Mouse (Mus musculus) intestine, embryonic 14.5 days (tissue): Measurements from ENCODE around the gene Atoh8. TPM values are rescaled to one million over a fixed set of nuclear protein-coding genes. Genes with fewer than 3 reads are reported as not detected.
A peak's percentile ranks its signal among the peaks of the same experiment; 100 is the strongest.

Experiments
- ATAC-seq: fragments of 200-750 bp; cut with Nextera tagmentation; replicated peaks from 2 replicates; pipeline ENCODE4 v1.8.0; 2017; ENCODE audit warnings: low read depth, moderate number of reproducible peaks, moderate TSS enrichment, moderate library complexity; ENCODE audit not compliant: low FRiP score, low TSS enrichment
- DNase-seq: peaks from one replicate; pipeline ENCODE4 v3.0.0-alpha.2; 2018; ENCODE audit warnings: low spot score
- H3K27ac ChIP-seq: fragments of 300-500 bp; sonication (generic); 2 replicates; pipeline ENCODE4 v1.5.1; 2014; ENCODE audit warnings: low read depth, mild to moderate bottlenecking, control low read depth
- H3K27me3 ChIP-seq: fragments of 300-500 bp; sonication (generic); replicated peaks from 2 replicates; pipeline ENCODE4 v1.6.1; 2014; ENCODE audit warnings: low read length, control low read depth; ENCODE audit not compliant: control insufficient read depth, insufficient read depth
- H3K36me3 ChIP-seq: fragments of 300-500 bp; sonication (generic); 2 replicates; pipeline ENCODE4 v1.6.1; 2014; ENCODE audit warnings: low read length, control low read depth; ENCODE audit not compliant: control insufficient read depth, insufficient read depth
- H3K4me1 ChIP-seq: fragments of 300-500 bp; sonication (generic); replicated peaks from 2 replicates; pipeline ENCODE4 v1.6.1; 2014; ENCODE audit warnings: low read length, control low read depth, mixed read lengths; ENCODE audit not compliant: control insufficient read depth, insufficient read depth
- H3K4me2 ChIP-seq: fragments of 300-500 bp; sonication (generic); 2 replicates; pipeline ENCODE4 v1.6.1; 2014; ENCODE audit warnings: low read length
- H3K4me3 ChIP-seq: fragments of 300-500 bp; sonication (generic); 2 replicates; pipeline ENCODE4 v1.5.1; 2014; ENCODE audit warnings: low read depth, low read length, control low read depth, mixed read lengths
- H3K9ac ChIP-seq: fragments of 300-500 bp; sonication (generic); 2 replicates; pipeline ENCODE4 v1.6.1; 2014; ENCODE audit warnings: mild to moderate bottlenecking, low read length
- H3K9me3 ChIP-seq: fragments of 300-500 bp; sonication (generic); 2 replicates; pipeline ENCODE4 v1.6.1; 2016; ENCODE audit warnings: low read length, control low read depth; ENCODE audit not compliant: control insufficient read depth
- WGBS: fragments of 180-500 bp; shearing (Covaris S2); extraction: QIAGEN DNeasy Blood & Tissue Kit; methylation state at CpG from one replicate; pipeline ENCODE4 v1.1.7; 2014; 5-methylcytosine and 5-hydroxymethylcytosine counted together
- polyA plus RNA-seq: library from polyadenylated mRNA; unstranded; fragments of >200 nt; fragmentation: Nextera tagmentation; extraction: Ambion mirVana; gene quantifications from 2 replicates; pipeline ENCODE4 v1.2.1, GENCODE M21; 2014

Atoh8 gene
- polyA plus RNA-seq, 1 experiment from 2014 or later = 8.7 TPM

DNA sequence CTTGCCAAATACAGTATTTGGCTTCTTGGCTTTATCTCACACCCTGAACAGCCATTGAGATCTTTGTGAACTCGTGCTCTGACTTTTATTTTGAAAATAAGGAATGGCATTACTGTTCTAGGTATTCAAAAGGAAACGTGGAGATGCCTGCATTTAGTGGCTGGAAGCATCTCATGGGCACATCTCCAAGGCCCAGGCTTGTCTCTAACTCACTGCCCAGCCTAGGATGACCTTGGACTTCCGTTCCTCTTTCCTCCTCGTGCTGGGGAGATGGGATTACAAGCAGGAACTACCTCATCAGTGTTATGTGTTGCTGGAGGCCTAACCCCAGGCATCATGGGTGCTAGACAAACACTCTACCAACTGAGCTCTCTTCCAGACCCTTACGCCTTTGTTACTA lies 32.1 kb downstream of the Atoh8 start:
- no peaks in the 10 kb centered on the region for H3K9me3 ChIP-seq
- no peak overlapping the region for H3K27ac ChIP-seq
- ATAC-seq (no peak), DNase-seq (no peak)
- H3K4me1 ChIP-seq = peaks cover 9% of the 10 kb centered on the region
- H3K4me2 ChIP-seq = no peak overlapping the region
- H3K27me3 ChIP-seq = no peaks in the 10 kb centered on the region
- no peak overlapping the region for H3K9ac ChIP-seq
- H3K4me3 ChIP-seq = no peak overlapping the region
- WGBS = 72% methylated on average over 5 of the region's 5 CpGs
- H3K36me3 ChIP-seq = no peaks in the 10 kb centered on the region

DNA sequence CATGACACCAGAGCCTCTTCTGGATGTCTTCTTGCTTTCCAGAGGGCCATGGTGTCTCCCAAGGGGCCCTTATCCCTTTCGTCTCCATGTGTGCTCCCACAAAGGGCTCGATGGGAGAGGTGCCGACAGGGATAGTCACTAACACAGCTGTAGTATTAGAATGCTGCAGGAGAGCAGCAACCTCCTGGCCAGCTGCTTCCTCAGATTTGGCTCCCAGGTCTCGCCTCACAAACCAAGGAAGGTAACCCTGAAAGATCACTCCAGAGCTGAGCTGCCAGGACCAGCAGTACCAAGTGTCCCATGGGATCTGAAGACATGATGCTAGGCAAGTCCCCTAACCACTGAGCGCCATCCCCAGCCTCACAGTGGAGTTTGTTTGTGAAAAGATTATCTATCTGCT lies 32.6 kb downstream of the Atoh8 start:
- Histone ChIP-seq H3K36me3 (no peaks in the 10 kb centered on the region), H3K27ac (no peak overlapping the region), H3K27me3 (no peaks in the 10 kb centered on the region), H3K9ac (no peak overlapping the region), H3K4me2 (no peak overlapping the region), H3K4me1 (peaks cover 9% of the 10 kb centered on the region), H3K9me3 (no peaks in the 10 kb centered on the region), H3K4me3 (no peak overlapping the region)
- no peak for DNase-seq
- ATAC-seq = no peak
- 75% methylated on average over 5 of the region's 5 CpGs for WGBS

DNA sequence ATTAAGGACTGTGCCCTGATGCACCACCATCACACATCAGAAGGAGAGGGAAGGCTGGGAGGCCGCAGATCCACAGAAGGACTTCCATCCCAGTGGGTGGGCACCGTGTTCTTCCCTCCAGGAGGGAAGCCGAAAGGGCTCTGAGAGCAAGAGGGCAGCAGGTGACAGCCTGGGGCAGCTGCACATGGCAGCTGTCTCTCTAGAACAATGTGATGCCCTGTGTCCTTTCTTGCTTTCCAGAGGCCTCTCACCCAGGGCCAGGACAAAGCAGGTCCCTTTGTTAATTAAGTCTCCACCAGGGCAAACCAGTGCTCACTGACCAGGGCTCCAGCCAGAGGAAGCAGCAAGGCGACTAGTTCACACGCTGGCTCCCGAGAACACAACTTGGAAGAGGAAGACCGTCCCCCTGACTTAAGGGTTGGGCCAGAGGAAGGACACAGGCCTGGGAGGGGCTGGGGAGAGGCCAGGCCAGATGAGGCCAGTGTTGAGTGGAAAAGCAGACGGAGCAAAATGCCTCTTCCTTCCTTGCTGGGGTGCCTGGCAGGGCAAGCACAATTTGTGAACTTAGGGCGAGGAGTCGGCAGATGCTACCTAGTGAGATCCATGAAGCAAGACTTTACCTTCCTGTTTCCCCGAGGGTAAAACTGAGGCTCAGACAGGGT lies 34.7 kb downstream of the Atoh8 start:
- H3K4me1 ChIP-seq = peaks cover 9% of the 10 kb centered on the region
- 0 out of 2 replicates have a peak overlapping the region, but pooled peaks have one; percentile 5 for H3K27ac ChIP-seq
- no peak overlapping the region for H3K4me3 ChIP-seq
- H3K27me3 ChIP-seq = no peaks in the 10 kb centered on the region
- no peaks in the 10 kb centered on the region for H3K36me3 ChIP-seq
- H3K9me3 ChIP-seq = no peaks in the 10 kb centered on the region
- WGBS = 56% methylated on average over 11 of the region's 11 CpGs
- no peak overlapping the region for H3K4me2 ChIP-seq
- DNase-seq (no peak), ATAC-seq (no peak)
- no peak overlapping the region for H3K9ac ChIP-seq

DNA sequence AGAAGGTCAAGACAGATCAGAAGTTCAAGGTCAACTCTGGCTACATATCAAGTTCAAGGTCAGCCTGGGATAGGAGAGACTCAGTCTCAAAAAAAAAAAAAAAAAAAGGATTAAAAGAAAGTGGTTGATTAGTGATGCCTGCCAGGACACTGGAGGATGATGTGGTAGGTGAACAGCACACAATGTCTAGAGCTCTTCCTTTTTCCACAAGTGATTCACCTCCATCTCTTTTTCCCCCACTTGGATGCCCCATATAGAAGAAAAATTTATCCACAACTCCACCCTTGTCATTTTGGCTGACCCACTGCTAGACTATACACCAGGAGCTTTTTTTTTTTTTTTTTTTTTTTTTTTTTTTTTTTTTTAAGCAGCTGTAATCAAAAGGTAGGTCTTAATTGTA lies 37.9 kb downstream of the Atoh8 start:
- Histone ChIP-seq H3K4me3 (no peak overlapping the region), H3K4me1 (peaks cover 9% of the 10 kb centered on the region), H3K36me3 (no peaks in the 10 kb centered on the region), H3K27me3 (no peaks in the 10 kb centered on the region), H3K4me2 (no peak overlapping the region), H3K9me3 (no peaks in the 10 kb centered on the region), H3K9ac (no peak overlapping the region), H3K27ac (no peak overlapping the region)
- ATAC-seq = no peak
- DNase-seq = no peak

DNA sequence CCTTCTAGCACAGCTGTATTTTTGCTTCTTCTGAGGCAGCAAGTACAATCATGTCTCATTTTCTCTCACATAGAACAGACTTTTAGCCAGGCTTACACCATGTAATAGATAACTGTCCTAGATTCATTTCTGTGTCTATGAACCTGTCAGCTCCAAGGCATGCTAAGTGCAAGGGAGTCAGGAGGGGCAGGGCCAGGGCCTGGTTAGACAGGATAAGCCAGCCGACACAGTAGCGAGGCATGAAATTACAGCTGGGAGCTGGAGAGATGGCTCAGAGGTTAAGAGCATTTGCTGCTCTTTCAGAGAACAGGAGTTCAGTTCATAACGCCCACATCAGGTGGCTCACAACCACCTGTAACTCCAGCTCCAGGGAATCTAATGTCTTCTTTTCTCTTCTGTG lies 38.7 kb downstream of the Atoh8 start:
- H3K4me2 ChIP-seq = no peak overlapping the region
- no peak overlapping the region for H3K4me3 ChIP-seq
- no peaks in the 10 kb centered on the region for H3K36me3 ChIP-seq
- DNase-seq (no peak), ATAC-seq (no peak)
- H3K27me3 ChIP-seq = no peaks in the 10 kb centered on the region
- no peak overlapping the region for H3K9ac ChIP-seq
- 61% methylated on average over 3 of the region's 3 CpGs for WGBS
- H3K9me3 ChIP-seq = no peaks in the 10 kb centered on the region
- H3K4me1 ChIP-seq = peaks cover 9% of the 10 kb centered on the region
- H3K27ac ChIP-seq = no peak overlapping the region

DNA sequence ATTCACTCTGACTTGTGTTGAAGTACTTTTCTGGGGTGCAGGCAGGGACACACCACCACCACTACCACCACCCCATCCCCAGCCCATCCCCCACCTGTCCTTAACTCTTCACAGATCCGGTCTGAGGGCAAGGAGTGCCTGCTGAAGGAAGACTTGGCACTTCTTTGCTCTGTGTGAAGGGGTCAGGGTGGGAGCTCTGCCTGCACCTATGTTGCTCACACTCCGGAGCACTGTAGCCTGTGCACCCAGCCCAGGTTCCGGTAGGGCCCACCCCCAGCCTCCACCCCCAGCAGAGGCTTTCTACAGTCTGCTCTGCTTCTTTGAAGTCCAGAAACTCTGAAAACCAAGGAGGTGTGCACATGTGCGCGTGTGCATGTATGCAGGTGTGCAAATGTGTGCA lies 44.8 kb downstream of the Atoh8 start:
- WGBS = 52% methylated on average over 5 of the region's 5 CpGs
- Histone ChIP-seq H3K27me3 (no peaks in the 10 kb centered on the region), H3K36me3 (no peaks in the 10 kb centered on the region), H3K4me2 (no peak overlapping the region), H3K4me3 (no peak overlapping the region), H3K9me3 (no peaks in the 10 kb centered on the region), H3K4me1 (peaks cover 24% of the 10 kb centered on the region; the same call in 1 of the 2 replicates), H3K9ac (no peak overlapping the region), H3K27ac (no peak overlapping the region)
- ATAC-seq (no peak), DNase-seq (no peak)

DNA sequence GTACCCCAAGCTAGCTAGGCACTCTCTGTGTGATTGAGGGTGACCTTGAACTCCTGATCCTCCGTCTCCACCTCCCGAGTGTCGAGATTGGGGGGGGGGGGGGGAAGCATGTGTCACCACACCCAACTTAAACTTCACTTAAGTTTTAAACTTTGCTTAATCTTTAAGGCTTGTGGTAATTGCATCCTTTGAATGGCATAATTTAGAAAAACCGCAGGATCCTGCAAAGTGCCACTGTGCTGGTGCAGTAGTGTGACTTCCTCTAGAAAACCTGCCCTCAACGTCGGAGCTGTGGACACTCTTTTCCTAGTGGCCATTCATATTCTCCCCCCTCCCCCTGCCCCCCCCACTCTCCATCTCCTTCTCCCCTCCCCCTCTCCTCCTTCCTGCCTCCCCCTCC lies 45.3 kb downstream of the Atoh8 start:
- no peak overlapping the region for H3K4me2 ChIP-seq
- peaks cover 24% of the 10 kb centered on the region; the same call in 1 of the 2 replicates for H3K4me1 ChIP-seq
- H3K4me3 ChIP-seq = no peak overlapping the region
- WGBS = 26% methylated on average over 6 of the region's 6 CpGs
- H3K36me3 ChIP-seq = no peaks in the 10 kb centered on the region
- no peak overlapping the region for H3K9ac ChIP-seq
- no peak for DNase-seq
- no peak for ATAC-seq
- H3K27ac ChIP-seq = no peak overlapping the region
- no peaks in the 10 kb centered on the region for H3K9me3 ChIP-seq
- H3K27me3 ChIP-seq = no peaks in the 10 kb centered on the region

DNA sequence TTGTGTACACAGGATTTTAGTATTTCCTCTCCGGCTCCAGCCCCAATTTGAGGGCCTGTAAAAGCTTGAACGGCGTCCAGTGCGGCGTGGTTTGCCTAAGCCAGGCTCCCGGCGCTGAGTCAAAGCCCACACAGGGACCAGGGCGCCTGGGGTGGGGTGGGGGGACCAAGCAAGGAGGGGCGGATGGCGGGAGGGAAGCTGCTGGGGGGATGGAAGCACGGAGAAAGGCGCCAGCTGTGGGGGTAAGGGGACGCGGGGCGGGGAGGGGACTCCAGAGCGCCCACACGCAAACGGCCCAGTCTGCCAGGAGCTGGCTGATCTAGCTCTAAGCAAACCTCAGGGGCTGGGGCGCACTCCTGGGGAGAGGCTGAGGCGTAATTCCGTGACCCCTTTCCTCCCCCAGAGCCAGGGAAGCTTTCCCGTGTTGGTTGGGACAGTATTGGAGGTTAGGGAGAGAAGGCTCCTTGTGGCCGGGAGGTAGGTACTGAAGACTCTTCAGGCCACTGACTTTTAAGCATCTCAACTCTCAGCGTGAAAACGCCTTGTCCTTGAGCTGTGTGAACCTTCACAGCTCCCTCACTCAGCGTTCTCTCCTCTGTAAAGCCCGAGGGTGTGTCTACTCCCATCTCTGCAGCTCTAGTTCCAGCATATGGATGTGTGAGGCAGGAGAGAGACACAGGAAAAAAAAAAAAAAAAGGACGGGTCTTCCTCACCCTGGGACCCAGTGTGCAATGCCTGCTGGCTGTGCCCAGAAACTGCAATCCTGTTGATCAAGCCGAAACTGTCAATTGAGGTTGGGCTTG lies 46.1 kb downstream of the Atoh8 start:
- Histone ChIP-seq H3K9ac (peak overlapping the region; percentile 16), H3K27ac (peak overlapping the region; percentile 67), H3K4me2 (peak overlapping the region; percentile 50), H3K36me3 (no peaks in the 10 kb centered on the region), H3K4me1 (peaks cover 24% of the 10 kb centered on the region; the same call in 1 of the 2 replicates), H3K27me3 (no peaks in the 10 kb centered on the region), H3K9me3 (no peaks in the 10 kb centered on the region), H3K4me3 (0 out of 2 replicates have a peak overlapping the region, but pooled peaks have one; percentile 8)
- peak; percentile 69 for DNase-seq
- ATAC-seq = peak; percentile 48; the same call in 1 of the 2 replicates
- 3% methylated on average over 29 of the region's 29 CpGs for WGBS
